Mouse (Mus musculus): Measurements from ENCODE around the gene Stk33. TPM values are rescaled to one million over a fixed set of nuclear protein-coding genes. Genes with fewer than 3 reads are reported as not detected.

The Stk33 gene
- not detected for polyA plus RNA-seq (2017; shearing (Covaris generic))

GRCm38 (mm10) chr7:109438781-109439591 lies at the start of gene Stk33:
Gene Stk33, minus strand, starts transcription at chr7:109439081.

Other genes with a start within 250 kb of the Stk33 start
- not detected for gene Trim66, start 69.1 kb upstream of the Stk33 start, polyA plus RNA-seq (2017; shearing (Covaris generic))
- 152 TPM for gene Rpl27a, start 80.1 kb upstream of the Stk33 start, polyA plus RNA-seq (2017; shearing (Covaris generic))